Mouse (Mus musculus) CH12.LX (cell line): ENCODE measurements around the gene Retreg3.

Experiments used
- E2F4 ChIP-seq: IDR thresholded peaks from 2 replicates; pipeline ENCODE4 v1.6.1; 2011; ENCODE audit warnings: low read depth, low read length, improper control_type of control experiment; ENCODE audit not compliant: insufficient replicate concordance
- MAFK ChIP-seq: IDR thresholded peaks from 2 replicates; pipeline ENCODE4 v1.6.1; 2011; ENCODE audit warnings: low read length, improper control_type of control experiment; ENCODE audit not compliant: insufficient replicate concordance

DNA sequence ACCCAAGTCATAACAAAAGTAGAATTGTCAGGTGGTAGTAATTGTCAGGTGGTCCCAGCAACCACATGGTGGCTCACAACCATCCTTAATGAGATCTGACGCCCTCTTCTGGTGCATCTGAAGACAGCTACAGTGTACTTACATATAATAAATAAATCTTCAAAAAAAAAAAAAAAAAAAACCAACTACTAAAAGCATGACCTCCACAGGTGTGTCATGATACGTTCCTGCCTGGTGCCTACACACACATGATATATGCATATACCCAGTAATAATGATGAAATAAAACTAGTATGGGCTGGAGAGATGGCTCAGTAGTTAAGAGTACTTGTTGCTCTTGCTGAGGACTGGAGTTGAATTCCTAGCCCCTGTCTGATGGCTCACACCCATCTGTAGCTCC is 31.4 kb upstream of the Retreg3 start:
- no peak for TF ChIP-seq E2F4
- TF ChIP-seq MAFK = no peak
